Mouse (Mus musculus) urinary bladder, postnatal 14 days (tissue): ENCODE data around the gene Eif4e.

Experiments
- DNase-seq: peaks from one replicate; pipeline ENCODE4 v3.0.0; 2021; ENCODE audit warnings: low spot score

The Eif4e gene

GRCm38 (mm10) chr3:138526073-138526915 is at the start of gene Eif4e:
TSS of gene Eif4e (plus strand) at chr3:138526179.
- peak; percentile 80 for DNase-seq

GRCm38 (mm10) chr3:138479489-138479888 is 46.5 kb upstream of the Eif4e start:
- DNase-seq, result no peak

DNA sequence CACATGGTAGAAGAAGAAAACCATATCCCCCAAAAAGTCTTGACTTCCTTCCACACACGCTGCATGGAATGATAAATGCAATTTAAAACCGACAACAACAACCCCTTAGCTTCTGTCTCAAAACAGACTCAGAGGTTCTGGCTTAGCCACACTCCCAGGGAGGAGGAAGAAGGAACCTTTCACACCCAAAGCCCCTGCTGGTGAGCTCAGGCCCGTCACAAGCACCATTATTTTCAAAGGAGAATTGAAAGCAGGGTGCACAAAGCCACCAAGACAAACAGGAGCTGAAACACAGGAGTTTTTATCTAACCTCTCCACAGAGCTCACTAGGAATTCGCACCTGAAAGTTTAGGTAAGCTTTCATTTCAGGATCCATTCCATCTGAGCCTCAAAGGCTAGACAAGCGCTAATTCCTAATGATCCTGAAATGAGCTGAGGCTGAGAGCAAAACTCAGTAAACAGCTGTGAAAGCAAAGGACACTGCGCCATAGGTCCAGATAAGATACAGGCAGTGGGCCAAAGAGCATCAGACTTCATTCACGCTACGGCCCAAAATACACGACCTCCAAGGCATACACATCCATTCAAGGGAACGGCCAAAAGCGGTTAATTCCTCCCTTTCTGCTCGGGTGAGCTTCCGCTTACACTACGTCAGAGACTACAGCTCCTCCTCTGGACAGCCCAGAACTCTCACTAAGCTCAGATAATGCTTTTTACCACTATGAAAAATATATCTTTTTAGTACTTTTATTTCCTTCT is 44.3 kb upstream of the Eif4e start:
- no peak for DNase-seq

- no peak for DNase-seq
Measured at GRCm38 (mm10) chr3:138483240-138483639, 42.7 kb upstream of the Eif4e start.

DNA sequence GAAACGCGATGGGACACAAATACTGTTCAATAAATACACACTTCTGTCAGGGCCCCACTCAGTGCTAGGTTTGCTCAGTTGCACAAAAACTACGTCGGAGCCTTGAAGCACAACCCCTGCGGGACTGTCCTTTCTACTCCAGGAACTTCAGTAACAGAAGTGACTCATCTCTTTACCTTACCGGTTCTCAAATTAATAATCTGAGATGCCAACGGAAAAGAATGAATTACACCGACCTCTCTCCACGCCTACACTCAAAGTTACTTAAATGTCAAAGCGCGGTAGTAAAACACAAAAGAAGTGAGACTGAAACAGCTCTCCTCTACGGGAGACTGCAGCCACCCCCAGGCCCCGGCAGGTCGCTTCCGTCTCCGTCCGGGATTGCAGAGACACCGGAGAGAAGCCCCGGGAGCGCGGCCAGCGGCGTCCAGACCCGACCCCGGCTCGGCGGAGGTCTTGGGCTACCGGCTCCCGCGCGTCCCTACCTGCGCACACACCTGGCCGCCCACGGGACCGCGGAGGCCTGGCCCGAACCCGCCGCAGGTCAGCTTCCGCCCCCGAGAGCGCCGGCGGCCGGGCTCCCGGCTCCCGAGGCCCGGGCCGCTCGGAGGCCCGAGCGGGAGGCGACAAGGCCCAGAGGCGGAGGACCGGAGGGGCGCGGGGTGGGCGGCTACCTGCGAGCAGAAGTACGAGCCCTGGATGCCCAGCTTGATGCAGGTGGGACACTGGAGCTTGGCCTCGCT is 37.2 kb upstream of the Eif4e start:
- DNase-seq, result peak; percentile 35

- peak; percentile 97 for DNase-seq
Measured at GRCm38 (mm10) chr3:138489327-138490033, 36.5 kb upstream of the Eif4e start, which contains the start of gene Metap1. TSS of gene Metap1 (minus strand) at chr3:138489515.

GRCm38 (mm10) chr3:138490034-138490337 is 36.0 kb upstream of the Eif4e start:
- DNase-seq, result no peak

DNA sequence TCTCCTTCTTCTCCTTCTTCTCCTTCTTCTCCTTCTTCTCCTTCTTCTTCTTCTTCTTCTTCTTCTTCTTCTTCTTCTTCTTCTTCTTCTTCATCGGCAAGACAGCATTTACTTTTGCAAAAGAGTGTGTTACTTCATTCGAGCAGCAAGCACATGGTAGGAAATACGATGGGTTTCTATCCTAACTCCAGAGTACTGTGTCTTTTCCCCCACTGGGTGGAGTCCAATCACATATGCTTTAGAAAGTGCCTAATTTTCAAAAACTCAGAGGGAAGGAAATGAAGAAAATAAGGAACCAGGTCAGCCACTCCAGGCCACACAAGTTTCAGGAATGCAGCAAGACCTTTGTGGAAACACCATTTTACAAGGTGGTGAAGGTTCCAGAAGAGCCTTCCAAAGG is 32.3 kb upstream of the Eif4e start:
- DNase-seq, result no peak

DNA sequence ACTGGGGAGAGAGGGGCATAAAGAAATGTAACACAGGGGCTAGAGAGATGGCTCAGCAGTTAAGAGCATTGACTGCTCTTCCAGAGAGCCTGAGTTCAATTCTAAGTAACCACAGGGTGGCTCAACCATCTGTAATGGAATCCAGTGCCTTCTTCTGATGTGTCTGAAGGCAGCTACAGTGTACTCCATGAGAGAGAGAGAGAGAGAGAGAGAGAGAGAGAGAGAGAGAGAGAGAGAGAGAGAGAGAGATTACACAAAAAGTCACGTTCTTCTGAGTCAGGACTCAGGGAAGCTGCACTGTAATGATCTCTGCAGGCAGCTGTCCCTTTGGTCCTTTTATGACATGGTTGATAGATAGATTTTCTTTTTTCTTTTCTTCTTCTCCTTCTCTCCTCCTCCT is 31.4 kb upstream of the Eif4e start:
- no peak for DNase-seq

DNA sequence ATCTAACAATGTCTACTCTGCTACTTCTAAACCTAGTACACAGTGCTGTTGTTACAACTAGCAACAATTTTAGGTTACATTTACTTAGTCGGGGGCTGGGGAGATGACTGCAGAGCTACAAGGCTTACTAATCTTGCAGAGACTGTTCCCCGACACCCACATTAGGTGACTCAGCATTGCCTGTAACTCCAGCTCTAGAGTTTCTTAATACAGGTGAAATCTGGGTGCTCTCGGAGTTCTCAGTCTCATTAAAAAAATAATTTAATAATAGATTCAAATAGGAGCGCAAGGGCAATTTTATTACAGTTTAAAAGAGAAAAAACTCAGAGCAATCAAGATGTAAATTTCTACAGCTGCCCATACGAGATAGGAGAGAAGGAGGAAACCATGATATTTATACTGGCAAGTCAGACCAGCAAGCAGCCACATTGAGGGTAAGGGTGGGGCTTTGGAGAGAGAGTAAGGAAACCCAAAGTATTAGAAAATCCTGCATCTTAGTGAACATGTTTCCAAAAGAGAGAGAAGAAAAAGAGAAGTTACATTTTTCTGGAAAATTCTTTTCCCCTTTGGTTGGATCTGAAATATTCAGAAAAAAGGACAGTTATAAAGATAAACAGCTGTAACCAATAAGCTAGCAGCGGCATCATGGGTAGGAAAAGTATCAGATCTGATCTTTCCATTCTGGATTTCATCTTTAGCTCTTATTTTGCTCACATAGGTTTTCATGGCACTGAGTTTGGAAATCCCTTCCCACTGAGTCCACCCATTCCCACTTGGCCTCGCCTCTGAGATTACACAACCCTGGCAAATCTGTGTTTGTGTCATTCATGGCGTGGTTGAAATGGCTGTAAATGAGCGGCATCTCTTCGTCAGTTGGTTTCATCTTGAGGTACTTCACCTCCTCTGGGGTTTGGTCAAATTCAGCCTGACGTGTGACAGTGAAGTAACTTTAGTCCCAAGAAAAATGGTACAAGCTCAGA is 30.5 kb upstream of the Eif4e start:
- DNase-seq, result no peak

GRCm38 (mm10) chr3:138498731-138499130 is 27.2 kb upstream of the Eif4e start:
- no peak for DNase-seq

DNA sequence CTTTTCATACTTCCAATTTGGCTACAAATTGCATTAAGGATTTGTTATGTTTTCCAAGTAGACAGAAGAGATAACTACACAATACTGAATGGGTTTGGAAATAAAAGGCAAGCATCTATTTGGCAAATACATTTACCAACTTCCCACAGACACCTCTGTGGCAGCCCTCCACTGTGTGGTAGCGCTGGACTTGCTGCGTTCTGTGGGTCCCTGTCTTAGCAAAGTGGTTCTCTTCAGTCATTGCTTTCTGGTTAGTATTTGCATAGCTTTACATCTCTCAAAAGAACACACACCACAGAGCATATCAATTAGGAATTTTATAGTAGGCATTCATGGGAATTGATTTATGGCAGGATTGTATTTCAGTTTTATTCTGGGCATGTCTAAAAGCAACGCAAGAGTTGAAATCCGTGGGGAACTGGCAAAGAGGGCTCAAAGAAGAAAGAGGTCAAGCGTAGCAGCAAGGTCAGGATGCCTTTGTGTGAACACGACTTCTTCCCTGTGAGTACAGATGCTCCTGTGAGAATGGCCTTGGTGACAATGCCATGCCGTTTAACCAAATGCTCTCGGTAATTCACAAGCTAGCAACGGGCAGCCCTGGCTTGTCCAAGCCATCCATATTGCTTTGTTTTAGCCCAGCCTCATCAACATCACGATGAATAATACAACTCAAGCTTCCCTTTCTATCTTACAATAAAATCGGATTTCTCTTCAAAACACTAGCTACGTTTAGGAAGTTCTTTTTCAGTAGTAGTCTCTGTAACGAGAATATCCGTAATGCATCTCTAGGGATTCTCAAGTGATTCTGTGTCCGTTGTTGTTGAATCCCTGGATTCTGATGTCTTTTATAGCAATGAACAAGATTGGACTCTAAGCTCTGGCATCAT is 25.9 kb upstream of the Eif4e start:
- no peak for DNase-seq

DNA sequence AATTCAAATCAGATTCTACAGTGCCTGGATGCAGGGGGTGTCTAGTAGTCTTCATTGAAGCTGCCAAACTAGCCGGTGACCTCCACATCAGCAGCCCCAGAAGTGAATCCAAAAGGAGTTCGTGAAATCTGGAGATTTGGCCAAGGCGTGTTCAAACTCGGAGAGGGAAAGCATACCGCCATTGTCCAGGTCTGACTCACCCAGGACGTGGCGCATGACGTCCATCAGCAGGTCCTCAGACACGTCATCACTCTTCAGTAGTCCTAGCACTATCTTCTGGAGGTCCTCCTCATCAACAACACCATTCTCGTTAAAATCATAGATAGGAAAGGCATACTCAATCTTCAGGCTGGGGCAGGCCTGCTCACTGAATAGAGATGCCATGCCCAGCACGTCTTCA is 22.2 kb upstream of the Eif4e start:
- DNase-seq, result no peak

DNA sequence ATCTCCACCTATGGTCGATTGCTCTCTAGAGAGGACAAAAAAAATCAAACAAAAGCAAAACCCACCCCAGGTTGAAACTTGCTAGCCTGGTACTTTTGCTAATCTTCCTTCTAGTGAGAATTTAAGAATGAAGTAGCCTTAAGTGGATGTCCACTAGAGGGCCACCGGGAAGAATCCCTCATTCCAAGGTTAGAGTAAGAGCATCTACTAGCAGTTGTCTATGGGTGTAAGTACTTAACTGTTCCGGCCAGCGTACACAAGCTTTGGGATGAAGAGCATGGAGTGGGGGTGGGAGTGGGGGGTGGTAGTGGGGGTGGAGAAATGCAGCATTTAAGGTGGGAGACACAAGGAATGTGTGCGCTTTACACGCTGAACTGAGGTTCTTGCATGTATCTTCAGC is 19.2 kb upstream of the Eif4e start:
- peak; percentile 50 for DNase-seq

DNA sequence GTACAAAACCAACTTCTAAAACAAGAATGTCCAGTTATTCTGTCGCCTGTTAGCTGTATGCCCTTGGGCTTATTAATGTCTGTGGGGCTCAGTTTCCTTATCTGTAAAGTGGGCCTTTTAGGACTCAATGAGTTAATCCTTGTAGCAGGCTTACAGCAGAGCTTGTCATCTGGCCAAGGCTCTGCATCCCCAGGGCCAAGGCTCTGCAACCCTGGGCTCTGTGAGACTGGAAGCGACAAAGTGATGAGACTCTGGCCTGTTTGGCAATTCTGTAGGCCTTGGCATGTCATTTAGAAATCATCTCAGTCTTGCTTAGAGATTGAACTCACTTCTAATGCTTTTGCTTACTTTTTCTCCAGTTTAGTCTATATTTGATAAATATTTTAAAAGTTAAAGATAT is 16.4 kb upstream of the Eif4e start:
- DNase-seq, result no peak

- DNase-seq, result no peak
Measured at GRCm38 (mm10) chr3:138510471-138510870, 15.5 kb upstream of the Eif4e start.

GRCm38 (mm10) chr3:138513243-138513642 is 12.7 kb upstream of the Eif4e start:
- DNase-seq, result no peak

DNA sequence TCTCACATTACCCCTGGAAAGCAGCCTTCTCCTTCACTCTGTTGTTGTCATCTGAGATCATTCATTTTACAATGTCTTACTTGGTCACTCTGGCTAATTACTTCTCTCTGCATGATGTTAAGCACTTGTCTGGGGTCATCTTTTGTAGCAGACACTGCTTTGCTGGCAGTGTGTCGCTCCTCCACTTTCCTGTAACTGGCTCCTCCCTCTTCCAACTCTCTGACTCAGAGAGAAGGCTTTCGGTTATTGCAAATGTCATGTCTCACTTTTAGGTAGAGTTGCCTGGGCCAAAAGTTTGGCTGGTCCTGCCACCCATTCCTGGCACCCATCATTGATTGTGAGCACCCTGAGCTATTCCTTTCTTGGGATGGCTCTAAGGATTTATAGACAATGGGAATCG is 11.2 kb upstream of the Eif4e start:
- DNase-seq, result no peak

- DNase-seq, result peak; percentile 16
Measured at GRCm38 (mm10) chr3:138515656-138516370, 10.2 kb upstream of the Eif4e start.
